Mouse (Mus musculus): ENCODE data around the gene Mrpl19. TPM values are rescaled to one million over a fixed set of nuclear protein-coding genes. Genes with fewer than 3 reads are reported as not detected.

Mrpl19 gene
- 42.1 and 42.6 TPM in 2 replicates for polyA plus RNA-seq (2014; fragmentation: Nextera tagmentation; extraction: Ambion mirVana)

DNA sequence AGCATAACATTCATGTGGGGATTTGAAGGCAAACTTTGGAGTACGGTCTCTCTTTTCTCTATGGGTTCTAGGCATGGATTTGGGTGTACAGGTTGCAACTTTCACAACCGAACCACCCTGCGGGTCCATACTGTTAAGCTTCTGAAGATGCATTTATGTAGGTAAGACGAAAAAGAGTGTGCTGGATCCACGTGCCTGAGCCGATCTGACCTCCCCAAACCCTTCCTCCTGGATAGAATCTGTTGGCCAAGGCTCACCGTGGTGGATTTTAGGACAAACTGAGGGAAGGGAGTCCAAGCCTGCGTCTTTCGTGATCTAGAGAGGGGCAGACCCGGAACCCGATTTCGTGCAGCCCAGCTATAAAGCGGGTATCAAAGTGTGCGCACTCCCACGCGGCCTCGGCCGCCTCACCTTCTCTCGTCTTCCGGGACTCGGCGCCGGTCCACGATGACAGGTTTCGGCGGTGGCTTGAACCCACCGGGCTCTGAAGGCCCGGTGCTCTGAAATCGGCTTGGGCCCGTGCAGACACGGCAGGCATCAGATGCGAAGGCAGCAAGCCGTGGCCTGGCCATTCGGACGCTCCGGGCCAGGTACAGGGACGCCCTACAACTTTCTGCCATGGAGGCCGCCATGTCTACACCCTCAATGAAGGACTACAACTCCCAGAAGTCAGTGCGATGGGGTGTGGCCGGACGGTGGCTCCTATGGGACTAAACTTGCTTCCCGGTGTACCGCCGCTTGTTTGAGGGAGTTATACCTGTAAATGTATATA, at the start of gene Mrpl19:
Gene Mrpl19 (minus strand): TSS at position 663 of the 772 bp plus-strand sequence.
- H3K27ac ChIP-seq (ENCODE audit: low read depth, low read length) = no peak within 1 kb of the TSS

GRCm38 (mm10) chr6:82012392-82012791, 46.6 kb upstream of the Mrpl19 start:
- no peaks in the 10 kb centered on the region for H3K27me3 ChIP-seq (ENCODE audit: control insufficient read depth, insufficient read depth, low read length)
- H3K4me1 ChIP-seq (ENCODE audit: control insufficient read depth, insufficient read depth, low read length) = no peaks in the 10 kb centered on the region
- no peak overlapping the region for H3K4me3 ChIP-seq (ENCODE audit: low read depth, low read length)
- H3K9ac ChIP-seq (replicated peaks; ENCODE audit: low read depth, low read length) = no peak overlapping the region
- no peak overlapping the region for H3K4me2 ChIP-seq (ENCODE audit: low read depth, low read length)
- WGBS = 69% methylated on average over 1 of the region's 1 CpGs
- H3K27ac ChIP-seq (ENCODE audit: low read depth, low read length) = no peak overlapping the region
- H3K9me3 ChIP-seq (ENCODE audit: control insufficient read depth, low read length) = no peaks in the 10 kb centered on the region
- H3K36me3 ChIP-seq (ENCODE audit: control insufficient read depth, insufficient read depth, low read length) = no peaks in the 10 kb centered on the region
- no peak for ATAC-seq (ENCODE audit: low read depth)

More for the DNA sequence above, at the start of gene Mrpl19:
- ATAC-seq (ENCODE audit: low read depth) = peak; percentile 99
- no peaks in the 10 kb centered on the region for H3K9me3 ChIP-seq (ENCODE audit: control insufficient read depth, low read length)
- peak within 1 kb of the TSS; percentile 79 for H3K4me2 ChIP-seq (ENCODE audit: low read depth, low read length)
- WGBS = under 1% methylated on average over 44 of the region's 44 CpGs
- H3K4me1 ChIP-seq (ENCODE audit: control insufficient read depth, insufficient read depth, low read length) = peaks cover 8% of the 10 kb centered on the region
- no peaks in the 10 kb centered on the region for H3K27me3 ChIP-seq (ENCODE audit: control insufficient read depth, insufficient read depth, low read length)
- peaks cover 20% of the 10 kb centered on the region for H3K36me3 ChIP-seq (ENCODE audit: control insufficient read depth, insufficient read depth, low read length)
- H3K9ac ChIP-seq (replicated peaks; ENCODE audit: low read depth, low read length) = peak within 1 kb of the TSS; percentile 68
- peak within 1 kb of the TSS; percentile 90 for H3K4me3 ChIP-seq (ENCODE audit: low read depth, low read length)

- Histone ChIP-seq H3K4me3 (ENCODE audit: low read depth, low read length) (no peak overlapping the region), H3K36me3 (ENCODE audit: control insufficient read depth, insufficient read depth, low read length) (no peaks in the 10 kb centered on the region), H3K27ac (ENCODE audit: low read depth, low read length) (no peak overlapping the region), H3K9ac (replicated peaks; ENCODE audit: low read depth, low read length) (no peak overlapping the region), H3K27me3 (ENCODE audit: control insufficient read depth, insufficient read depth, low read length) (no peaks in the 10 kb centered on the region), H3K4me2 (ENCODE audit: low read depth, low read length) (no peak overlapping the region), H3K9me3 (ENCODE audit: control insufficient read depth, low read length) (no peaks in the 10 kb centered on the region), H3K4me1 (ENCODE audit: control insufficient read depth, insufficient read depth, low read length) (no peaks in the 10 kb centered on the region)
- no peak for ATAC-seq (ENCODE audit: low read depth)
- 52% methylated on average over 20 of the region's 20 CpGs for WGBS
Observed at GRCm38 (mm10) chr6:81990049-81990810, 24.5 kb upstream of the Mrpl19 start.

DNA sequence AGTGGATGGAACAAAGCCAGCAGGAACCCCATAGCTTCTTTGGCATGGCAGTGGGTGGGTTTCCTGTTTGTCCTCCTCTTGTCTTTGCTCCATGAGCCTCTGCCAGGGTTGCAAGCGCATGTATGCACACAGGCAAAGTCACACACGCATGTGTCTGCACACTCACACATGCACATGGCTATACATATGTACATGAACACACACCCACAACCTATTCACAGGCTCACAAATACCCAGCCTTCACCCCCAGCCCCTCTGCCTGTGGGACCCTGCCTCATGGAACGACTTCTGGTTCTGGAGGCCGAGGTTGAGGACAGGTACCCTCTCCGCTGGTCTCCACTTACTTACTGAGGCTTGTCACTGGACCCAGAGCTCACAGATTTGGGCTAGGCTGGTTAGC, 22.6 kb upstream of the Mrpl19 start:
- no peaks in the 10 kb centered on the region for H3K9me3 ChIP-seq (ENCODE audit: control insufficient read depth, low read length)
- no peaks in the 10 kb centered on the region for H3K36me3 ChIP-seq (ENCODE audit: control insufficient read depth, insufficient read depth, low read length)
- no peaks in the 10 kb centered on the region for H3K4me1 ChIP-seq (ENCODE audit: control insufficient read depth, insufficient read depth, low read length)
- H3K27me3 ChIP-seq (ENCODE audit: control insufficient read depth, insufficient read depth, low read length) = no peaks in the 10 kb centered on the region
- H3K4me2 ChIP-seq (ENCODE audit: low read depth, low read length) = no peak overlapping the region
- no peak overlapping the region for H3K4me3 ChIP-seq (ENCODE audit: low read depth, low read length)
- no peak overlapping the region for H3K27ac ChIP-seq (ENCODE audit: low read depth, low read length)
- no peak for ATAC-seq (ENCODE audit: low read depth)
- 90% methylated on average over 5 of the region's 5 CpGs for WGBS
- H3K9ac ChIP-seq (replicated peaks; ENCODE audit: low read depth, low read length) = no peak overlapping the region

DNA sequence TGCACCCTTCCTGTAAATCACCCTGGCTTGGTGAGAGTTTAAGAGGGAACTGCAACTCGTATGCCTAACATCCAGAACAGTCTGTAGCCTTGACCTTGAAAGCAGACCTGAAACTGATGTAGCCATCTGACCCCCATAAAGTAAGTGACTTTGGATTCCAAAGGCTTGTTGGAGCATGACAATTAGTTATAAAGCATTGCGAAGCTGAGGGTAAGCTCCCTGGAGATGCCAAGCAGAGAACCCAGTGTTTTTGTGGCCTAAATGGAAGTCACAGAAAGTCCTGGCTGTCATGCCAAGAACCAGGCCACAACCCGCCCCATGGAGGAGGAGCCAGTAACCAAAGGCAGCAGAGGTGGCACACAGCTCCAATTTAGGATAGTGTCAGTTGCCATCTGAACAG, 21.8 kb upstream of the Mrpl19 start:
- H3K27me3 ChIP-seq (ENCODE audit: control insufficient read depth, insufficient read depth, low read length) = no peaks in the 10 kb centered on the region
- 48% methylated on average over 3 of the region's 3 CpGs for WGBS
- peak; percentile 35; the same call in 1 of the 2 replicates for ATAC-seq (ENCODE audit: low read depth)
- H3K4me3 ChIP-seq (ENCODE audit: low read depth, low read length) = no peak overlapping the region
- H3K9me3 ChIP-seq (ENCODE audit: control insufficient read depth, low read length) = no peaks in the 10 kb centered on the region
- no peaks in the 10 kb centered on the region for H3K4me1 ChIP-seq (ENCODE audit: control insufficient read depth, insufficient read depth, low read length)
- no peak overlapping the region for H3K4me2 ChIP-seq (ENCODE audit: low read depth, low read length)
- H3K36me3 ChIP-seq (ENCODE audit: control insufficient read depth, insufficient read depth, low read length) = no peaks in the 10 kb centered on the region
- H3K9ac ChIP-seq (replicated peaks; ENCODE audit: low read depth, low read length) = no peak overlapping the region
- no peak overlapping the region for H3K27ac ChIP-seq (ENCODE audit: low read depth, low read length)

- 2% methylated on average over 9 of the region's 9 CpGs for WGBS
- Histone ChIP-seq H3K4me2 (ENCODE audit: low read depth, low read length) (no peak overlapping the region), H3K4me1 (ENCODE audit: control insufficient read depth, insufficient read depth, low read length) (no peaks in the 10 kb centered on the region), H3K27me3 (ENCODE audit: control insufficient read depth, insufficient read depth, low read length) (no peaks in the 10 kb centered on the region), H3K4me3 (ENCODE audit: low read depth, low read length) (no peak overlapping the region), H3K9me3 (ENCODE audit: control insufficient read depth, low read length) (no peaks in the 10 kb centered on the region), H3K9ac (replicated peaks; ENCODE audit: low read depth, low read length) (no peak overlapping the region), H3K27ac (ENCODE audit: low read depth, low read length) (no peak overlapping the region), H3K36me3 (ENCODE audit: control insufficient read depth, insufficient read depth, low read length) (no peaks in the 10 kb centered on the region)
- ATAC-seq (ENCODE audit: low read depth) = peak; percentile 75
Observed at GRCm38 (mm10) chr6:81987010-81987409, 21.3 kb upstream of the Mrpl19 start.

- H3K36me3 ChIP-seq (ENCODE audit: control insufficient read depth, insufficient read depth, low read length) = no peaks in the 10 kb centered on the region
- H3K4me2 ChIP-seq (ENCODE audit: low read depth, low read length) = no peak overlapping the region
- no peaks in the 10 kb centered on the region for H3K27me3 ChIP-seq (ENCODE audit: control insufficient read depth, insufficient read depth, low read length)
- no peaks in the 10 kb centered on the region for H3K4me1 ChIP-seq (ENCODE audit: control insufficient read depth, insufficient read depth, low read length)
- 53% methylated on average over 5 of the region's 5 CpGs for WGBS
- no peak for ATAC-seq (ENCODE audit: low read depth)
- H3K9me3 ChIP-seq (ENCODE audit: control insufficient read depth, low read length) = no peaks in the 10 kb centered on the region
- H3K4me3 ChIP-seq (ENCODE audit: low read depth, low read length) = no peak overlapping the region
- H3K9ac ChIP-seq (replicated peaks; ENCODE audit: low read depth, low read length) = no peak overlapping the region
- no peak overlapping the region for H3K27ac ChIP-seq (ENCODE audit: low read depth, low read length)
Observed at GRCm38 (mm10) chr6:81986599-81986998, 20.8 kb upstream of the Mrpl19 start.

DNA sequence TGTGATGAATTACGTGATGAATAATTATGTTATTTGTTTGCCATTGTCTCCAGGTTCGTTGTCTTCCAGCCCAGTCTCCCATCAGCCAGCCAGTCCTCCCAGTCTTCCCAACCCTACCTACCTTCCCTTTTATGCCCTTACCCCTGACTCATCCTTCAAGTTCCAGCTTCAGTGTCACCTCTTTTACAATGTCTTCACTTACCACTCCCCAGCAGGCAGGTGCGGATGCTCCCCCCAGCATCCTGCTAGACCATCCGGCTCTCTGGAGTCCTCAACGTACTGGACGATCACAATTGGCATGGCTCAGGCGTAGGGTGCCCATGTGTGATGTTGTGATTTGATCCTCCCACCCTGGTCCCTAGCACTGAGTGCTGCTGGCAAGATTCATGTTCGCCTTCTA, 20.4 kb upstream of the Mrpl19 start:
- no peaks in the 10 kb centered on the region for H3K36me3 ChIP-seq (ENCODE audit: control insufficient read depth, insufficient read depth, low read length)
- H3K9me3 ChIP-seq (ENCODE audit: control insufficient read depth, low read length) = no peaks in the 10 kb centered on the region
- H3K27me3 ChIP-seq (ENCODE audit: control insufficient read depth, insufficient read depth, low read length) = no peaks in the 10 kb centered on the region
- no peak overlapping the region for H3K27ac ChIP-seq (ENCODE audit: low read depth, low read length)
- H3K4me2 ChIP-seq (ENCODE audit: low read depth, low read length) = no peak overlapping the region
- 92% methylated on average over 8 of the region's 8 CpGs for WGBS
- H3K9ac ChIP-seq (replicated peaks; ENCODE audit: low read depth, low read length) = no peak overlapping the region
- H3K4me1 ChIP-seq (ENCODE audit: control insufficient read depth, insufficient read depth, low read length) = no peaks in the 10 kb centered on the region
- ATAC-seq (ENCODE audit: low read depth) = no peak
- no peak overlapping the region for H3K4me3 ChIP-seq (ENCODE audit: low read depth, low read length)

DNA sequence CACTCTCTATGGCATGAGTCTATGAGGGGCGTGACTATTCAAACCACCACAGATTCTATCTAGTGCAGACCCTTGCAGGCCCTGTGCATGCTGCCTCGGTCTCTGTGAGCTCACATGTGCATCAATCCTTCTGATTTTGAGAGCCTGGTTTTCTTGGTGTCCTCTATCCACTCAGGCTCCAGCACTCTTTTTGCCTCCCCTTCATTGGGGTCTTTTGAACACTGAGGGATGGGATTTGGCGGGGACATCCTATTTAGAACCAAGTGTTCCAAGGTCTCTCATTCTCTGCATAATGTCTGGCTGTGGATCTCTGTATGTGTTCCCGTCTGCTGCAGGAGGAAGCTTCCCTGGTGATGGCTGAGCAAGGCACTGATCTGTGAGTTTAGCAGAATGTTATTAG, 13.5 kb upstream of the Mrpl19 start:
- H3K9ac ChIP-seq (replicated peaks; ENCODE audit: low read depth, low read length) = no peak overlapping the region
- no peaks in the 10 kb centered on the region for H3K36me3 ChIP-seq (ENCODE audit: control insufficient read depth, insufficient read depth, low read length)
- no peak for ATAC-seq (ENCODE audit: low read depth)
- no peaks in the 10 kb centered on the region for H3K9me3 ChIP-seq (ENCODE audit: control insufficient read depth, low read length)
- H3K27me3 ChIP-seq (ENCODE audit: control insufficient read depth, insufficient read depth, low read length) = no peaks in the 10 kb centered on the region
- no peak overlapping the region for H3K4me3 ChIP-seq (ENCODE audit: low read depth, low read length)
- 88% methylated on average over 4 of the region's 4 CpGs for WGBS
- no peaks in the 10 kb centered on the region for H3K4me1 ChIP-seq (ENCODE audit: control insufficient read depth, insufficient read depth, low read length)
- no peak overlapping the region for H3K4me2 ChIP-seq (ENCODE audit: low read depth, low read length)
- no peak overlapping the region for H3K27ac ChIP-seq (ENCODE audit: low read depth, low read length)

Measured in neural tube, embryonic 14.5 days (tissue).